Mouse (Mus musculus) ES-E14 (cell line): Measurements from ENCODE around the gene Fam126b. TPM values are rescaled to one million over a fixed set of nuclear protein-coding genes. Genes with fewer than 3 reads are reported as not detected.
A peak's percentile ranks its signal among the peaks of the same experiment; 100 is the strongest.

Source experiments
- DNase-seq: peaks from one replicate; pipeline ENCODE4 v3.0.0-alpha.2; 2013; ENCODE audit warnings: low read depth, low spot score
- H3K27ac ChIP-seq: 2 replicates; pipeline ENCODE4 v1.5.1; 2012; ENCODE audit warnings: low read depth, mild to moderate bottlenecking, low read length, moderate library complexity, mixed read lengths; ENCODE audit not compliant: poor library complexity, insufficient read depth, severe bottlenecking
- H3K36me3 ChIP-seq: 2 replicates; pipeline ENCODE4 v1.6.1; 2012; ENCODE audit warnings: mild to moderate bottlenecking, low read length, moderate library complexity, mixed read lengths; ENCODE audit not compliant: control insufficient read depth, poor library complexity, insufficient read depth, severe bottlenecking
- H3K4me1 ChIP-seq, 2 experiments: fragments of 150-350 bp in 1 of 2; sonication (generic) in 1 of 2; 2 replicates each; pipeline ENCODE4 v1.6.1; 2012; ENCODE audit warnings: low read length in 2 of 2, mild to moderate bottlenecking in 1 of 2, mixed read lengths in 1 of 2; ENCODE audit not compliant: control insufficient read depth in 2 of 2, insufficient read depth in 2 of 2, poor library complexity in 1 of 2
- H3K4me3 ChIP-seq, 2 experiments: fragments of 150-350 bp in 1 of 2; sonication (generic) in 1 of 2; 2 replicates each; pipeline ENCODE4 v1.5.1; 2012; ENCODE audit warnings: low read length in 2 of 2, low read depth in 1 of 2, mild to moderate bottlenecking in 1 of 2, mixed read lengths in 1 of 2; ENCODE audit not compliant: insufficient read depth in 1 of 2, poor library complexity in 1 of 2, severe bottlenecking in 1 of 2
- H3K9ac ChIP-seq: 2 replicates; pipeline ENCODE4 v1.6.1; 2012; ENCODE audit warnings: low read depth, mild to moderate bottlenecking, low read length, mixed read lengths; ENCODE audit not compliant: poor library complexity, insufficient read depth, severe bottlenecking
- H3K9me3 ChIP-seq: fragments of 150-350 bp; sonication (generic); 2 replicates; pipeline ENCODE4 v1.6.1; 2012; ENCODE audit warnings: low read depth, mild to moderate bottlenecking, low read length; ENCODE audit not compliant: control insufficient read depth, insufficient read depth
- CHD2 ChIP-seq: IDR thresholded peaks from 2 replicates; pipeline ENCODE4 v1.6.1; 2014; ENCODE audit warnings: mild to moderate bottlenecking, low read depth, low read length, inconsistent platforms
- HCFC1 ChIP-seq: IDR thresholded peaks from 2 replicates; pipeline ENCODE4 v1.6.1; 2012; ENCODE audit warnings: low read length, inconsistent platforms, borderline replicate concordance; ENCODE audit not compliant: insufficient read depth
- MAFK ChIP-seq: IDR thresholded peaks from 2 replicates; pipeline ENCODE4 v1.6.1; 2014; ENCODE audit warnings: mild to moderate bottlenecking, low read depth, low read length, inconsistent platforms; ENCODE audit not compliant: insufficient read depth
- ZC3H11A ChIP-seq: IDR thresholded peaks from 2 replicates; pipeline ENCODE4 v1.6.1; 2012; ENCODE audit warnings: low read depth, mild to moderate bottlenecking, inconsistent platforms, low read length, borderline replicate concordance
- ZNF384 ChIP-seq: IDR thresholded peaks from 2 replicates; pipeline ENCODE4 v1.6.1; 2012; ENCODE audit warnings: low read depth, low read length, inconsistent platforms
- in situ Hi-C, 2 experiments: fragments of 600-800 bp; cut with MboI; formaldehyde crosslinking; loops; one replicate each; pipeline ENCODE4 v1.15.1; 2025; ENCODE audit warnings: low sequenced_read_pairs in 2 of 2, inconsistent platforms in 1 of 2; ENCODE audit not compliant: unreplicated experiment in 2 of 2
- total RNA-seq: library from RNA; depleted of rRNA; stranded (reverse); fragments of 300-350 nt; gene quantifications from 2 replicates; pipeline ENCODE4 v1.2.3, GENCODE M21; 2012

Fam126b gene
- total RNA-seq, 1 experiment, result 17.6 TPM

DNA sequence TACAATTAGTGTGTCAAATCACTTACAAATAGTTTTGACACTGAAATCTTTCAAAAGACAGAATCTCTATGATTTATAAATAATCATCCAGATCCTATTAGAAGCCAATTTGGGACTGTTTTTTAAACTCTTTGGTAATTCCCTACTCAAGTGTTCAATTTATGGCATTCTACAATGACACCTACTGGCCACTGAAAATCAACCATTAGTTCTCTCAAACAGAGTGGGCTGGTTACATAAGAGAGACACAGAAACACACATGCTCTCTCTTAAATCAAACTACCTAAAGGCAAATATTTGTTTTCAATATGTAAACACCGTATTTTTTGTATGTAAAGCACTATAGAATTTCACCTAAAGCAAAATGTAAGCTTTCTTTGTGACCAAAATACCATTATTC is 1.9 kb downstream of the Fam126b start:
- TF ChIP-seq ZNF384 (no peak), HCFC1 (no peak), MAFK (no peak), ZC3H11A (no peak)
- in situ Hi-C loops, result no loop called here
- no peak for DNase-seq
- no peak overlapping the region for H3K27ac ChIP-seq
- no peak overlapping the region for H3K9ac ChIP-seq
- peaks cover 0 to 2% of the 10 kb centered on the region in 2 experiments; a peak in 1 of 4 replicates for H3K4me1 ChIP-seq
- H3K9me3 ChIP-seq, result no peaks in the 10 kb centered on the region
- no peaks in the 10 kb centered on the region for H3K36me3 ChIP-seq
- no peak overlapping the region for H3K4me3 ChIP-seq

DNA sequence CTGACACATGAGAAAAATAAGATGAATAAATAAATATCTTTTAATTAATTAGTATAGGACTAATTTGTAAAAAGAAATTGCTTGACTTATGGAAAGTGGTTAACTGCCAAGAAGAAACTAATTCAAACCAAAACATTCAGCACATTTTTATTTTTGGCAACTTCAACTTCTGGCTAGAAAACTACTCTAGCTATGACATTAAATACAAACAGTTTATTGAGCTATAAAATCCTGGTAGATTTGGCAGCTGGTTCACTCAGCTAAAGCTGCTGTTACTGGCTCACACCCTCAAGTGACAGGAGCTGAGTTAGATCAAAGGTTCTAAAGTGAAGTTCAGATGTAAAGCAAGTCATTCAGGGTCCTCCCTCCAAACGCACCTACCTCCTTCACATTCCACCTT is 3.5 kb downstream of the Fam126b start:
- H3K36me3 ChIP-seq, result no peaks in the 10 kb centered on the region
- H3K27ac ChIP-seq, result no peak overlapping the region
- peaks cover 0 to 2% of the 10 kb centered on the region in 2 experiments; a peak in 1 of 4 replicates for H3K4me1 ChIP-seq
- DNase-seq, result no peak
- TF ChIP-seq MAFK (no peak), ZNF384 (no peak), ZC3H11A (no peak), HCFC1 (no peak), CHD2 (no peak)
- H3K9me3 ChIP-seq, result no peaks in the 10 kb centered on the region
- no peak overlapping the region for H3K4me3 ChIP-seq
- H3K9ac ChIP-seq, result no peak overlapping the region
- in situ Hi-C loops, result no loop called here

DNA sequence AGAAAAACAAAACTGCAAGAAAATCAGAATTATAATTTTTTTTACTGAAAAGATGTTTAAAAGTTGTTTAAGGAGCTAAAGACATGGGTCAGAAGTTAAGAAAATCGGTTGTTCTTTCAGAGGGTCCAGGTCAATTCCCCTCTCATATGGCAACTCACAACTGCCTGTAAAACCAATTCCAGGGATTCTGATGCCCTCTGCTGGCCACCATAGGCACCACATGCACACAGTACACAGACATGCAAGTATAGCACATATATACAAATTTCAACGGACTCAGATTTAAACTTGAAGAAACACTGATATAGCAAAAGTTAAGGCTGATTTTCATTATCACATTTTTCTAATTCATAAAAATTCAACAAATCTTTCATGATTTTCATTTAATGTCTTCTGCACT is 6.9 kb downstream of the Fam126b start:
- no peak overlapping the region for H3K4me3 ChIP-seq
- H3K27ac ChIP-seq, result no peak overlapping the region
- H3K36me3 ChIP-seq, result no peaks in the 10 kb centered on the region
- in situ Hi-C loops, result no loop called here
- no peak overlapping the region for H3K9ac ChIP-seq
- H3K9me3 ChIP-seq, result no peaks in the 10 kb centered on the region
- DNase-seq, result peak; percentile 43
- no peak for TF ChIP-seq MAFK
- peak; percentile 52; the same call in 1 of the 2 replicates for TF ChIP-seq ZC3H11A
- no peaks in the 10 kb centered on the region for H3K4me1 ChIP-seq

DNA sequence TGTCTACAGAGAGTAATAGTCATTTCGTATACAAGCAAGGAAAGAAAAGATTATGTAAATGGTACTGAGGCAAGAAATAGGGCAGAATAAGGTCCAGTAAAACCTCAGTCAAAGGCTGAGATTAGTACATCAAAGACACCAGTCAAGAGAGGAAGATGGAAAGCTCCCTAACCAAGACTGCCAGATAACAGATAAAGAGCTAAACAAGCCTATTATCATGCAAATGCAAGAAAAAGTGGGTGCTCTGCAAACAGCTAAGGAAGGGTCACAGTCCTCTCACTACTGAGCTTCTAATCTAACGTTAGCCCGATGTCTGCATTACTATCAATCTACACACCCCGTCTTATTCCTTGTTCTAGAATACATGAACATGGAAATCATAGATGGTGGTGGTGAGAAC is 15.7 kb downstream of the Fam126b start:
- H3K27ac ChIP-seq, result no peak overlapping the region
- no peaks in the 10 kb centered on the region for H3K4me1 ChIP-seq
- no peaks in the 10 kb centered on the region for H3K9me3 ChIP-seq
- no peak overlapping the region for H3K9ac ChIP-seq
- in situ Hi-C loops, result no loop called here
- H3K36me3 ChIP-seq, result no peaks in the 10 kb centered on the region
- TF ChIP-seq CHD2 (no peak), ZNF384 (no peak), MAFK (no peak), ZC3H11A (no peak), HCFC1 (no peak)
- no peak for DNase-seq
- H3K4me3 ChIP-seq, result no peak overlapping the region

DNA sequence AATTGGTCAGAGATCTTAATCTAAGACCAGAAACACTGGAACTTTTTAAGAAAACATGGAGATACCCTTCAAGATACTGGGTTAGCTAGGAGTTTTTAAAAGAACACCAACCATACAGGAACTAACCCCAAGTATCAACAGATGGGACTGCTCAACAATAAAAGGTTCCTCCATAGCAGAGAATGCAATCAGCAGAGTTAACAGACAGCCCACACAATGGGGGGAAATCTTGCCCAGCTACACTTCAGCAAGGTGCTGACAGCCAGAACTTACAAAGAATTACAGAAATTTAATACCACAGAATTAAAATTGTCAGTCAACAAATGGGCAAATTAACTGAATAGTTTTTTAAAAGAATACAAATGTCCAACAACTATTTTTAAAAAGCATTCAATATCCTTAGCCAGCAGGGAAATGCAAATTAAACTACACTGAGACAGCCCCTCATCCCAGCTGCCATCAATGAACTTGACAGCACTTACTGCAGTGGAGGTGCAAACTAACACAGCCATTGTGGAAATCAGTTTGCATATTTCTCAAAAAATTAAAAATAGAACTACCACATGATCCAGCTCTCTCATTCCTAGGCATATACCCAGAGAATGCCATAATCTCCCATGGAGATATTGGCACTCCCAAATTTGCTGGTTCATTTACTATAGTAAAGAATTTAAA is 17.5 kb downstream of the Fam126b start:
- in situ Hi-C loops, result no loop called here
- Histone ChIP-seq H3K9ac (no peak overlapping the region), H3K36me3 (no peaks in the 10 kb centered on the region), H3K27ac (no peak overlapping the region), H3K4me3 (no peak overlapping the region), H3K4me1 (no peaks in the 10 kb centered on the region), H3K9me3 (no peaks in the 10 kb centered on the region)
- TF ChIP-seq ZC3H11A (no peak), ZNF384 (no peak)
- DNase-seq, result no peak
